Mouse (Mus musculus) neutrophil, adult 5-6 weeks (primary cell): Measurements from ENCODE around the gene Rpgrip1l. TPM values are rescaled to one million over a fixed set of nuclear protein-coding genes. Genes with fewer than 3 reads are reported as not detected.

Experiments
- ATAC-seq: fragments of 151-379, 151-347 bp; 2 replicates; pipeline ENCODE4 v1.8.0; 2017; ENCODE audit warnings: mild to moderate bottlenecking, moderate TSS enrichment; ENCODE audit not compliant: insufficient number of reproducible peaks, poor library complexity, low FRiP score, severe bottlenecking; ENCODE audit errors: extremely low read depth
- total RNA-seq: library from RNA; stranded (forward); fragments of 200-1000 nt; gene quantifications from 2 replicates; pipeline ENCODE4 v1.2.3, GENCODE M21; 2017

Gene Rpgrip1l
- total RNA-seq, 1 experiment from 2014 or later, result 4.9 TPM

DNA sequence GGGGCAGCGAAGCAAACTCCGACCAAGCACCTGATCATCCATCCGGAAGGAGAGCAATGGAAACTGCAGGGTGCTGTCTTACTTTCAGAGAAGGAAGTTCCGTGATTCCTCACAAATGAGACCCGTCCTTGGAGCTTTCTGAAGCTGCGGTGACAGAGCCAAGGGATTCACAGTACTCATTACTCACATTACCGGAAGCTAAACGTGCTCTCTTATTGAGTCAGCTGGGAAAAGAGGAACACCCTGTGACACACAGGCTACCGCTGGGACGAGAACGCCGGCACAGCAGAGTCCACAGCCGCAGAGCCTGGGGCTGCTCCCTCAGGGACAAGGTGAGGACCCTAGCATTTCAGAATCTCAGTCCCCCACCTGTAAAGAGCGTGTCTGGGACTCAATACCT, 136.9 kb downstream of the Rpgrip1l start:
- peak; percentile 62 for ATAC-seq

GRCm38 (mm10) chr8:91171605-91172004, 141.5 kb downstream of the Rpgrip1l start:
- no peak for ATAC-seq

- no peak for ATAC-seq
These were observed 142.1 kb downstream of the Rpgrip1l start for GRCm38 (mm10) chr8:91170914-91171313.

DNA sequence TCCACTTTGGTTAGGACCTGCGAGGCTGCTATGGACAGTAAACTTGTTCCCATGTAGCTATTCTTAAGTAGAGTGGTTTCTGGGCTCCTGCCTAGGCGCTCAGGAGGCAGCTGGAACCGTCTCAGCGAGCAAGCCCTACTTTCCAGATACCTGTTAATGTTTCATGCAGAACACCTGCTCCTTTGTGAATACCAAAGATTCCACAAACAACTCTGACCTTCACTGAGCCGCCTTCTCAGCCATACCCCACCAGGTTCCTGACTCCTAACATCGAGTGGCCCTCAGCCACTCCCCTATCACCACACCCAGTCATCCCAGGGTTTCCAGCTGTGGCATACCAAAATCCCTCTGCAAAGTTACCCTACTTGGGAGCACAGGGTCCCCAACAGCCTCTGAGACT, 142.9 kb downstream of the Rpgrip1l start:
- no peak for ATAC-seq

Other genes with a start within 250 kb of the Rpgrip1l start
- 122 and 154 TPM in 2 replicates for gene Rbl2, start 243.2 kb downstream of the Rpgrip1l start, total RNA-seq
- gene Aktip, start 113.3 kb downstream of the Rpgrip1l start, total RNA-seq, result 24.7 and 28.4 TPM in 2 replicates
- 30.3 and 33.1 TPM in 2 replicates for gene Fto, start 263 bp upstream of the Rpgrip1l start, total RNA-seq